Mouse (Mus musculus) lung, adult 2 months (tissue): ENCODE results near the gene Tpsb2.

Source experiments
- CTCF ChIP-seq: fragments of 200-500 bp; IDR thresholded peaks from 2 replicates; pipeline ENCODE4 v1.5.1; 2011; ENCODE audit warnings: mild to moderate bottlenecking, low read length, control low read depth; ENCODE audit not compliant: insufficient read depth
- POLR2A ChIP-seq: fragments of 200-500 bp; IDR thresholded peaks from 2 replicates; pipeline ENCODE4 v1.6.1; 2011; ENCODE audit warnings: low read depth, mild to moderate bottlenecking, control low read depth, low read length, borderline replicate concordance; ENCODE audit errors: extremely low read depth

DNA sequence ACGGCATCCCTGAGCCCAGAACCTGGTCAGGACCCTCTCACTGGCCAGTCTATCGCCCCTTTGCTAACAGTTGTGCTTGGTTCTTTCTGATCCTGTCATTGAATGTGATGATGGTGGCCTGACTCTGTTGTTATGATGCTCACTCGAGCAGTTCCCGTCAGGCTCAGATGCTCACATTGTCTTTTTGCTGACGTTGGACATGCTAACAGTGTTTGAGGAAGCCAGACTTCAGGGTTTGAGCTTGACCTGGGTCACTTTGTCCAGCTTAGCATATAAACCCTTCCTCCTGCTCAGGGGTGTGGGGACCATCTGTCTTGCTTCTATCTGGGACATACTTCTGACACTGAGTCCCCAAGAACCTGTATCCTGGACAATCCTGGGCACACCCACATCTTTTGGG lies 47.8 kb upstream of the Tpsb2 start, which contains the start of gene Prss29:
- TF ChIP-seq CTCF = no peak
- no peak for TF ChIP-seq POLR2A
